Comparison of ENCODE assay signal across 18 mouse cellular contexts in the genomic region with DNA sequence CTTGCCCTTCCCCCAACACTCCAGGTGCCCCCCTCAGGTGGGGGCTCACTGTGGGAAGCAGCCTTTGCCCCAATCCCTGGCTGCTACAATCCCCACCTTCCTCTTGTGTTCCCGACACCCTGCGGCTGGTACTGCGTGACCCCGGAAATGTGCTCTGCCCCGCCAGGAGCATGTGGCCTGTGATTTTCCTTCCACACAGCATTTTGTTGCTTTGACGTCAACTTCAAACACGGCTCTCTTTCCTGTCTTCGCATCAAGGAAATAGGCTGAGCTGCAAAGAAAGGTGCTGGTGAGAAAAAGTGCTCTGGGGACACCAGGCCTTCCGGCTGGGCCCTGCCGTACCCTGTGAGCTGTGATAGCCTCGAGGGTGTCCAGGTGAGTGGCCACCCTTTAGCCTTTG. TPM values are rescaled to one million over a fixed set of nuclear protein-coding genes. Genes with fewer than 3 reads are reported as not detected.
DNase-seq lines count a peak whose midpoint lies in the region; ATAC-seq and TF ChIP-seq lines count a peak whose summit lies in the region.
"Had no signal": no experiment of that assay in that cellular context is flagged by ENCODE, and none has a peak within 500 bp of the region (broad histone marks: within the 10 kb centered on the region; RNA-seq: fewer than 3 reads in every experiment).

Gene Zap70, plus strand, starts transcription at position 231 of the 400 bp plus-strand sequence.

- H3K27me3 ChIP-seq in forebrain, embryonic 10.5 days (ENCODE audit: poor library complexity, severe bottlenecking), result no peaks in the 10 kb centered on the region
- H3K27me3 ChIP-seq in forebrain, embryonic 15.5 days, result no peaks in the 10 kb centered on the region
- no peaks in the 10 kb centered on the region for H3K27me3 ChIP-seq in testis, adult 2 months (ENCODE audit: control insufficient read depth, insufficient read depth, low read length)
- no peaks in the 10 kb centered on the region for H3K27me3 ChIP-seq in small intestine, adult 2 months (ENCODE audit: control insufficient read depth, insufficient read depth, low read length)
- H3K27me3 ChIP-seq: embryonic facial prominence, embryonic 13.5 days; midbrain, embryonic 15.5 days; neural tube, embryonic 13.5 days; Patski had no signal

- H3K9ac ChIP-seq in forebrain, embryonic 15.5 days (replicated peaks), result no peak within 1 kb of the TSS
- H3K9ac ChIP-seq: embryonic facial prominence, embryonic 13.5 days; midbrain, embryonic 15.5 days; neural tube, embryonic 13.5 days had no signal

- DNase-seq in forebrain, embryonic 10.5 days (ENCODE audit: extremely low spot score, low spot score), result no peak
- no peak for DNase-seq in testis, postnatal 14 days (ENCODE audit: low spot score)
- no peak for DNase-seq in kidney, adult 11 months
- no peak for DNase-seq in cerebellum, postnatal 4 days (ENCODE audit: low spot score in 2 of 2)
- DNase-seq: cerebellum, adult 18-20 months; heart, postnatal 4 days; lung, adult 18-20 months; retina, postnatal 1 day had no signal

- no peak for TF ChIP-seq CTCF in testis, adult 2 months (IDR thresholded peaks at IDR 0.05; ENCODE audit: control insufficient read depth, insufficient read depth, insufficient replicate concordance, low read depth, low read length)
- TF ChIP-seq CTCF in small intestine, adult 2 months (IDR thresholded peaks at IDR 0.05; ENCODE audit: extremely low read depth, insufficient read length, insufficient replicate concordance, low read depth, low read length), result no peak

- no peaks in the 10 kb centered on the region for H3K36me3 ChIP-seq in forebrain, embryonic 10.5 days (replicated peaks)
- no peaks in the 10 kb centered on the region for H3K36me3 ChIP-seq in forebrain, embryonic 15.5 days
- no peaks in the 10 kb centered on the region for H3K36me3 ChIP-seq in testis, adult 2 months (ENCODE audit: control insufficient read depth, insufficient read depth, low read length)
- H3K36me3 ChIP-seq in small intestine, adult 2 months (ENCODE audit: control insufficient read depth, insufficient read depth, low read length), result no peaks in the 10 kb centered on the region
- H3K36me3 ChIP-seq: embryonic facial prominence, embryonic 13.5 days; midbrain, embryonic 15.5 days; neural tube, embryonic 13.5 days had no signal

- 92% methylated on average over 11 of the region's 11 CpGs for WGBS in forebrain, embryonic 10.5 days
- 84% methylated on average over 11 of the region's 11 CpGs for WGBS in forebrain, embryonic 15.5 days
- 82% methylated on average over 11 of the region's 11 CpGs for WGBS in small intestine, adult 2 months

- no peak within 1 kb of the TSS for H3K4me2 ChIP-seq in forebrain, embryonic 15.5 days (replicated peaks)
- H3K4me2 ChIP-seq: embryonic facial prominence, embryonic 13.5 days; midbrain, embryonic 15.5 days; neural tube, embryonic 13.5 days had no signal

- no peak for ATAC-seq in forebrain, embryonic 15.5 days (replicated peaks)
- no peak for ATAC-seq in granulocyte monocyte progenitor cell, adult 5-6 weeks (replicated peaks; ENCODE audit: poor library complexity, severe bottlenecking)
- ATAC-seq: midbrain, embryonic 15.5 days; Patski had no signal

- no peak within 1 kb of the TSS for H3K4me3 ChIP-seq in forebrain, embryonic 10.5 days
- H3K4me3 ChIP-seq in forebrain, embryonic 15.5 days, result no peak within 1 kb of the TSS
- H3K4me3 ChIP-seq in testis, adult 2 months (ENCODE audit: control insufficient read depth, low read depth, low read length), result peak within 1 kb of the TSS; percentile 4; the same call in 1 of the 2 replicates
- H3K4me3 ChIP-seq in small intestine, adult 2 months (ENCODE audit: low read depth, low read length), result peak within 1 kb of the TSS; percentile 49
- H3K4me3 ChIP-seq: embryonic facial prominence, embryonic 13.5 days; layer of hippocampus, adult 2 months; left cerebral cortex, adult 2 months; midbrain, embryonic 15.5 days; neural tube, embryonic 13.5 days had no signal

- H3K9me3 ChIP-seq in forebrain, embryonic 10.5 days, result no peaks in the 10 kb centered on the region
- H3K9me3 ChIP-seq in forebrain, embryonic 15.5 days, result no peaks in the 10 kb centered on the region
- H3K9me3 ChIP-seq: embryonic facial prominence, embryonic 13.5 days; midbrain, embryonic 15.5 days; neural tube, embryonic 13.5 days had no signal

- H3K4me1 ChIP-seq in forebrain, embryonic 10.5 days, result no peaks in the 10 kb centered on the region
- no peaks in the 10 kb centered on the region for H3K4me1 ChIP-seq in forebrain, embryonic 15.5 days
- H3K4me1 ChIP-seq in testis, adult 2 months (ENCODE audit: control insufficient read depth, insufficient read depth, low read length), result peaks cover 4% of the 10 kb centered on the region
- H3K4me1 ChIP-seq in small intestine, adult 2 months (ENCODE audit: control insufficient read depth, insufficient read depth, insufficient read length, low read length), result no peaks in the 10 kb centered on the region; the same call in 1 of the 2 replicates
- H3K4me1 ChIP-seq: midbrain, embryonic 15.5 days; neural tube, embryonic 13.5 days had no signal

- 0 out of 2 replicates have a peak within 1 kb of the TSS, but pooled peaks have one; percentile 5 for H3K27ac ChIP-seq in forebrain, embryonic 10.5 days
- no peak within 1 kb of the TSS for H3K27ac ChIP-seq in forebrain, embryonic 15.5 days (replicated peaks)
- no peak within 1 kb of the TSS for H3K27ac ChIP-seq in testis, adult 2 months (ENCODE audit: control insufficient read depth, insufficient read depth, low read depth, low read length)
- H3K27ac ChIP-seq in small intestine, adult 2 months (ENCODE audit: insufficient read depth, low read depth, low read length), result peak within 1 kb of the TSS; percentile 54
- H3K27ac ChIP-seq: embryonic facial prominence, embryonic 13.5 days; layer of hippocampus, adult 2 months; left cerebral cortex, adult 2 months; midbrain, embryonic 15.5 days; neural tube, embryonic 13.5 days had no signal

- TF ChIP-seq POLR2A in testis, adult 2 months (IDR thresholded peaks at IDR 0.05; ENCODE audit: control insufficient read depth, low read depth, low read length), result no peak
- TF ChIP-seq POLR2A in small intestine, adult 2 months (IDR thresholded peaks at IDR 0.05; ENCODE audit: low read depth, low read length), result no peak

RNA-seq across cellular contexts. Expression of gene Zap70, which starts in this region (rescaled TPM):
- 0.33 and 0.43 TPM in 2 replicates for polyA plus RNA-seq in forebrain, embryonic 10.5 days (2016; fragmentation: Nextera tagmentation; extraction: Ambion mirVana)
- 0.94 and 1.3 TPM in 2 replicates for polyA plus RNA-seq in forebrain, embryonic 15.5 days (2015; fragmentation: Nextera tagmentation; extraction: Ambion mirVana)
- 2.6 and 3.5 TPM in 2 replicates for polyA plus RNA-seq in testis, adult 2 months (2012; rRNA removed)
- polyA plus RNA-seq in small intestine, adult 2 months (2012; rRNA removed), result 7.1 and 13.1 TPM in 2 replicates
- total RNA-seq in granulocyte monocyte progenitor cell, adult 5-6 weeks (2014; fragmentation: Nextera tagmentation), result not detected in 2 replicates
- 0.13 TPM in 1 of 2 replicates, not detected in the other for total RNA-seq in granulocyte monocyte progenitor cell, adult 5-6 weeks (2017)

Comparison
In these comparisons a context has a peak if more than half of its experiments do, and no peak if none do; other contexts are left out.
1. H3K27ac ChIP-seq: peak in forebrain, embryonic 10.5 days (single experiment) and small intestine, adult 2 months (single experiment); none in forebrain, embryonic 15.5 days (single experiment) and testis, adult 2 months (single experiment).
2. H3K4me3 ChIP-seq: peak in testis, adult 2 months (single experiment) and small intestine, adult 2 months (single experiment); none in forebrain, embryonic 10.5 days (single experiment) and forebrain, embryonic 15.5 days (single experiment).